Mouse (Mus musculus): ENCODE data around the gene Pdzrn4.

- TF ChIP-seq CTCF (IDR thresholded peaks at IDR 0.05; ENCODE audit: low read depth, low read length) (no peak), EP300 (IDR thresholded peaks at IDR 0.05; ENCODE audit: insufficient read depth, low read depth, low read length) (no peak), POLR2A (IDR thresholded peaks at IDR 0.05; ENCODE audit: insufficient read depth, low read length) (no peak)
Observed at GRCm38 (mm10) chr15:92577476-92577875, 180.8 kb downstream of the Pdzrn4 start.
